Mouse (Mus musculus) fibroblast of lung, adult 2 months (primary cell): ENCODE results near the gene Ctsa.
"Not testable (repeated sequence)": the region's sequence is repeated elsewhere in the genome, so short reads cannot be mapped to it uniquely, and the experiment has no call there.

Experiments
- DNase-seq: peaks from one replicate; pipeline ENCODE4 v3.0.0-alpha.2; 2011; ENCODE audit warnings: low read depth

Ctsa gene

GRCm38 (mm10) chr2:164832748-164833301 lies at the start of gene Ctsa:
Gene Ctsa (plus strand): TSS chr2:164832873.
- DNase-seq: peak; percentile 30

- DNase-seq: no peak
These were observed 48.6 kb upstream of the Ctsa start for GRCm38 (mm10) chr2:164783926-164784581.

GRCm38 (mm10) chr2:164784869-164785420 lies 47.7 kb upstream of the Ctsa start:
- DNase-seq: peak; percentile 43

- peak; percentile 84 for DNase-seq
These were observed 46.9 kb upstream of the Ctsa start, which contains the start of gene Snx21 for GRCm38 (mm10) chr2:164785481-164786387. Gene Snx21 (plus strand): TSS chr2:164785823.

GRCm38 (mm10) chr2:164786388-164786885 lies 46.2 kb upstream of the Ctsa start:
- no peak for DNase-seq

- DNase-seq: no peak
These were observed 45.6 kb upstream of the Ctsa start for GRCm38 (mm10) chr2:164787032-164787431.

DNA sequence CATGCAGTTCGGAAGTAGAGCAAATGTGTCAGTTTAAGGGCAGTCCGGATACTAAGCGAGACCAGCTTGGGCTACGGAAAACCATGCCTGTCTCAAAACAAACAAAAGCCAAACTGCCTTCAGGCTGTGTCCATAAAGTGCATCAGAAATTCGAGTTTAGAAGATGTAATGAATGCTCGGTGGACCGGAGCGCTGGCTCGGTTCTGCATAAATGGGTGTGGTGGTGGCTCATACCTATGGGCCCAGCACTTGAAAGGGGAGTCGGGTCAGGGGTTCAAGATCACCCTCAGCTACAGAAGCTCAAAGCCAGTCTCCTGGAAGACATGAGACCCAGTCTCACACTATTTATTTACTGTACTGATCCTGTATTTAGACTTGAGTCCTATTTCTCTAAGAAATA lies 44.9 kb upstream of the Ctsa start:
- no peak for DNase-seq

- no peak for DNase-seq
These were observed 44.3 kb upstream of the Ctsa start for GRCm38 (mm10) chr2:164788411-164788810.

DNA sequence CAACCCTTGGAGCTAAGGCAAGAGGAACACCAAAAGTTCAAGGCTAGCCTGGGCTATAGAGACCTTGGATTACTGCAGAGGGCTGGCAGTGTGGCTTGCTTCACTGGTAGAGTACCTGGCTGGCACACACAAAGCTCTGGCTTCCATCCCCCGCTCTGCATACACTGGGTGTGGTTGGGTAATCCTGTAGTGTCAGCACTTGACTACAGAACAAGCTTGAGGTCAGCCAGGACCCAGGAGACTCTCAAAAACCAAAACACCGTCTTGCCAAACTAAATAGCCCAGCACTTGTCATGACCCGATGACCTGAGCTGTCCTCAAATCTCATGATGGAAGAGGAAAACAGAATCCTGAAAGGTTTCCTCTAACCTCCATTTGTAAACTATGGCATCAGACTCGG lies 42.2 kb upstream of the Ctsa start:
- no peak for DNase-seq

GRCm38 (mm10) chr2:164791841-164792261 lies 40.8 kb upstream of the Ctsa start:
- no peak for DNase-seq

GRCm38 (mm10) chr2:164792400-164793190 lies 40.1 kb upstream of the Ctsa start:
- no peak for DNase-seq

GRCm38 (mm10) chr2:164793236-164793635 lies 39.4 kb upstream of the Ctsa start:
- DNase-seq: no peak

DNA sequence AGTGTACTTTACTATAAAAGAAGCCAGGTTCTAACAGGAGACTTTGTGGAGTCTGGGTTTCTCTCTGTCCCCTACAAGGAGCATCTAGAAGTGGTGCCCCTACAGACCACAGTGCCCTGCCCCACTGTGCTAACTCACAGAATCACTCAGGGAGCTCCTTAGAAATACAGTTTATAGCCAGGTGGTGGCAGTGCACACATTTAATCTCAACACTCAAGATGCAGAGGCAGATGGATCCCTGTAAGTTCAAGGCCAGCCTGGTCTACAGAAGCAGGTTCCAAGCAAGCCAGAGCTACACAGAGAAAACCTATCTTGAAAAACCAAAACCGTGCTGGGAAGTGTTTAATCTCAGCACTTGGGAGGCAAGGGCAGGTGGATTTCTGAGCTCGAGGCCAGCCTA lies 38.9 kb upstream of the Ctsa start:
- DNase-seq: no peak

- DNase-seq: peak; percentile 70
These were observed 38.4 kb upstream of the Ctsa start for GRCm38 (mm10) chr2:164794293-164794692.

DNA sequence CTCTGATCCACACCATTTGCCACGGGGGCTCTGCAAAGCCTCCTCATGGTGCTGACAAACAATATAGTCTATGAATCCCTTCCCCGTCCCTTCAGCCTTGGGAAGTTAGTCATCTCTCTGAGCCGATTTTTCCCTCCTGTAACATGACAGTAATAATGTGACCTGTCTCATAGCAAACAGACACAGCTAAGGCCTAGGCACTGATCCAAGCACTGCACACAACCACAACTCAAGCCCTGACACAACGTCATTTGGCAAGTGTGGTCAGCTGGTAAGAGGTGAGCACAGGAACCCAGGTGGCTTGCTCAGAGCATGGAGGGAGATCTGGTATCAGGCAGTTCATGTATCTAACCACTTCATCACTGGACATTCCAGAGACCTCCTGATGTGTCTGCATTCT lies 36.8 kb upstream of the Ctsa start:
- no peak for DNase-seq

DNA sequence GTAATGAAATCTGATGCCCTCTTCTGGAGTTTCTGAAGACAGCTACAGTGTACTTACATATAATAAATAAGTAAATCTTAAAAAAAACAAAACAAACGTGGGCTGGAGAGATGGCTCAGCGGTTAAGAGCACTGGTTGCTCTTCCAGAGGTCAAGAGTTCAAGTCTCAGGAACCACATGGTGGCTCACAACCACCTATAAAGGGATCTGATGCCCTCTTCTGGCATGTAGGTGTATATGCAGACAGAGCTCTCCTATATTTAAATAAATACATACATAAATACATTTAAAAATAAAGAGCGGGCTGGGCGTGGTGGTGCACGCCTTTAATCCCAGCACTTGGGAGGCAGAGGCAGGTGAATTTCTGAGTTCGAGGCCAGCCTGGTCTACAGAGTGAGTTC lies 34.1 kb upstream of the Ctsa start:
- not testable (repeated sequence) for DNase-seq

GRCm38 (mm10) chr2:164800252-164801004 lies 32.2 kb upstream of the Ctsa start:
- DNase-seq: no peak

- DNase-seq: no peak
These were observed 29.3 kb upstream of the Ctsa start for GRCm38 (mm10) chr2:164803201-164803920.

GRCm38 (mm10) chr2:164803921-164804313 lies 28.8 kb upstream of the Ctsa start:
- no peak for DNase-seq
